Mouse (Mus musculus): ENCODE results near the gene Erc2. TPM values are rescaled to one million over a fixed set of nuclear protein-coding genes. Genes with fewer than 3 reads are reported as not detected.

The Erc2 gene
- polyA plus RNA-seq, 2 experiments = 4.9 to 6.5 TPM

DNA sequence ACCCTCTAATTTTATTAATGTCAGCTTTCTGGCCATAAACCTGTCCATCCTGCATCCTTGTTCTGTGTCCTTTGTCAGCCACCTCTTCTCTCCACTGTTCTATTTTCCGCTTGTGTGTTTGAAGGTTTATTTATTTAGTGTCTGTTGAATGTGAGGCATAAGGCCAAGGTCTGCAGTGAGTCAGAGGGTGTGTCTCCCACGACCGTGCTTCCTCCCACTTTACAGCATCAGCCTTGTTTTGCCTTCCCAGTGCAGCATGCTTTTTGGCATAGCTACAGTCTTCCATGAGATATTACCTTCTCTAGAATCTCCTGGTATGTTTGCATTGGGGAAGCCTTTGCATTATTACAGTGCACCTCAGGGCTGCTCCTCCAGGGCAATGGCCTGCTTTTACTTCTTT lies 200.8 kb downstream of the Erc2 start:
- 38% methylated on average over 3 of the region's 3 CpGs for WGBS

GRCm38 (mm10) chr14:27823897-27824296 lies 201.7 kb downstream of the Erc2 start:
- Histone ChIP-seq H3K9ac (ENCODE audit: low read depth, low read length, severe bottlenecking) (no peak overlapping the region), H3K4me1 (ENCODE audit: control insufficient read depth, insufficient read depth, low read length) (peaks cover 2% of the 10 kb centered on the region; the same call in 1 of the 2 replicates), H3K27ac (replicated peaks; ENCODE audit: low read depth, low read length) (no peak overlapping the region), H3K4me2 (replicated peaks; ENCODE audit: low read depth, low read length, severe bottlenecking) (no peak overlapping the region), H3K4me3 (replicated peaks; ENCODE audit: low read length) (no peak overlapping the region), H3K27me3 (ENCODE audit: control insufficient read depth, insufficient read depth, low read length) (no peaks in the 10 kb centered on the region), H3K36me3 (ENCODE audit: control insufficient read depth, insufficient read depth, low read length) (no peaks in the 10 kb centered on the region), H3K9me3 (ENCODE audit: control insufficient read depth, low read length) (no peaks in the 10 kb centered on the region)
- 64% methylated on average over 6 of the region's 6 CpGs for WGBS
- TF ChIP-seq POLR2A (IDR thresholded peaks at IDR 0.05; ENCODE audit: borderline replicate concordance, extremely low read depth, insufficient read depth, insufficient read length) = no peak
- ATAC-seq (ENCODE audit: low FRiP score, low read depth) = no peak
- DNase-seq (ENCODE audit: low spot score) = no peak

More for the DNA sequence above, 200.8 kb downstream of the Erc2 start:
- Histone ChIP-seq H3K4me3 (replicated peaks; ENCODE audit: low read length) (no peak overlapping the region), H3K27me3 (ENCODE audit: control insufficient read depth, insufficient read depth, low read length) (no peaks in the 10 kb centered on the region), H3K4me1 (ENCODE audit: control insufficient read depth, insufficient read depth, low read length) (peaks cover 2% of the 10 kb centered on the region; the same call in 1 of the 2 replicates), H3K27ac (replicated peaks; ENCODE audit: low read depth, low read length) (no peak overlapping the region), H3K36me3 (ENCODE audit: control insufficient read depth, insufficient read depth, low read length) (no peaks in the 10 kb centered on the region), H3K9me3 (ENCODE audit: control insufficient read depth, low read length) (no peaks in the 10 kb centered on the region), H3K4me2 (replicated peaks; ENCODE audit: low read depth, low read length, severe bottlenecking) (no peak overlapping the region), H3K9ac (ENCODE audit: low read depth, low read length, severe bottlenecking) (no peak overlapping the region)
- TF ChIP-seq POLR2A (IDR thresholded peaks at IDR 0.05; ENCODE audit: borderline replicate concordance, extremely low read depth, insufficient read depth, insufficient read length) = no peak
- no peak for DNase-seq (ENCODE audit: low spot score)
- no peak for ATAC-seq (ENCODE audit: low FRiP score, low read depth)

DNA sequence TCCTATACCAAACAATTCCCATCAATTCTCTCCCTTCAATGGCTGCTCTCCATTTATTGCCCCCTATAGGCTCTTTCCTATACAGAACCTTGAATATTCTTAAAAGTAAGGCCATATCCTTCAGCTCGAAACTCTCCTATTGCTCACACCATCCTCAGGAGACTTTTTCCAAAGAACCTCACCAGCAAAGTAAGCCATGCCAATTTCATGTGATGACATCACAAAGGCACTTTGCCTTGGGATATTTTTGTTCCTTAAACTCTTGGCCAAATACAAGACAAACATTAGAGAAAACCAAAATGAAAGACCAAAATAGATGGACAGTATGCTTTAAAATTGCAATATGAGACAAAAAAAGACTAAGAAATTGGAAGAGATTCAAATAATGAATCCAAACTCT lies 204.6 kb downstream of the Erc2 start:
- Histone ChIP-seq H3K9me3 (ENCODE audit: control insufficient read depth, low read length) (no peaks in the 10 kb centered on the region), H3K4me3 (replicated peaks; ENCODE audit: low read length) (no peak overlapping the region), H3K4me1 (ENCODE audit: control insufficient read depth, insufficient read depth, low read length) (peaks cover under 1% of the 10 kb centered on the region; the same call in 1 of the 2 replicates), H3K27ac (replicated peaks; ENCODE audit: low read depth, low read length) (no peak overlapping the region), H3K9ac (ENCODE audit: low read depth, low read length, severe bottlenecking) (no peak overlapping the region), H3K27me3 (ENCODE audit: control insufficient read depth, insufficient read depth, low read length) (no peaks in the 10 kb centered on the region), H3K4me2 (replicated peaks; ENCODE audit: low read depth, low read length, severe bottlenecking) (no peak overlapping the region), H3K36me3 (ENCODE audit: control insufficient read depth, insufficient read depth, low read length) (no peaks in the 10 kb centered on the region)
- TF ChIP-seq POLR2A (IDR thresholded peaks at IDR 0.05; ENCODE audit: borderline replicate concordance, extremely low read depth, insufficient read depth, insufficient read length) = no peak
- 71% methylated on average over 1 of the region's 1 CpGs for WGBS
- DNase-seq (ENCODE audit: low spot score) (no peak), ATAC-seq (ENCODE audit: low FRiP score, low read depth) (no peak)

GRCm38 (mm10) chr14:27828089-27828488 lies 205.9 kb downstream of the Erc2 start:
- Histone ChIP-seq H3K4me1 (ENCODE audit: control insufficient read depth, insufficient read depth, low read length) (no peaks in the 10 kb centered on the region), H3K27me3 (ENCODE audit: control insufficient read depth, insufficient read depth, low read length) (no peaks in the 10 kb centered on the region), H3K9ac (ENCODE audit: low read depth, low read length, severe bottlenecking) (no peak overlapping the region), H3K4me3 (replicated peaks; ENCODE audit: low read length) (no peak overlapping the region), H3K36me3 (ENCODE audit: control insufficient read depth, insufficient read depth, low read length) (no peaks in the 10 kb centered on the region), H3K4me2 (replicated peaks; ENCODE audit: low read depth, low read length, severe bottlenecking) (no peak overlapping the region), H3K27ac (replicated peaks; ENCODE audit: low read depth, low read length) (no peak overlapping the region), H3K9me3 (ENCODE audit: control insufficient read depth, low read length) (no peaks in the 10 kb centered on the region)
- 70% methylated on average over 2 of the region's 2 CpGs for WGBS
- TF ChIP-seq POLR2A (IDR thresholded peaks at IDR 0.05; ENCODE audit: borderline replicate concordance, extremely low read depth, insufficient read depth, insufficient read length) = no peak
- DNase-seq (ENCODE audit: low spot score) = no peak
- ATAC-seq (ENCODE audit: low FRiP score, low read depth) = no peak

GRCm38 (mm10) chr14:27832196-27832595 lies 210.0 kb downstream of the Erc2 start:
- WGBS = 75% methylated on average over 4 of the region's 4 CpGs
- Histone ChIP-seq H3K9ac (ENCODE audit: low read depth, low read length, severe bottlenecking) (no peak overlapping the region), H3K27ac (replicated peaks; ENCODE audit: low read depth, low read length) (no peak overlapping the region), H3K27me3 (ENCODE audit: control insufficient read depth, insufficient read depth, low read length) (no peaks in the 10 kb centered on the region), H3K4me3 (replicated peaks; ENCODE audit: low read length) (no peak overlapping the region), H3K4me2 (replicated peaks; ENCODE audit: low read depth, low read length, severe bottlenecking) (no peak overlapping the region), H3K36me3 (ENCODE audit: control insufficient read depth, insufficient read depth, low read length) (no peaks in the 10 kb centered on the region), H3K4me1 (ENCODE audit: control insufficient read depth, insufficient read depth, low read length) (no peaks in the 10 kb centered on the region), H3K9me3 (ENCODE audit: control insufficient read depth, low read length) (no peaks in the 10 kb centered on the region)
- no peak for TF ChIP-seq POLR2A (IDR thresholded peaks at IDR 0.05; ENCODE audit: borderline replicate concordance, extremely low read depth, insufficient read depth, insufficient read length)
- no peak for ATAC-seq (ENCODE audit: low FRiP score, low read depth)
- DNase-seq (ENCODE audit: low spot score) = no peak

- no peaks in the 10 kb centered on the region for H3K36me3 ChIP-seq (ENCODE audit: control insufficient read depth, insufficient read depth, low read length)
- no peak overlapping the region for H3K4me3 ChIP-seq (replicated peaks; ENCODE audit: low read length)
- no peaks in the 10 kb centered on the region for H3K27me3 ChIP-seq (ENCODE audit: control insufficient read depth, insufficient read depth, low read length)
- H3K4me1 ChIP-seq (ENCODE audit: control insufficient read depth, insufficient read depth, low read length) = no peaks in the 10 kb centered on the region
- DNase-seq (ENCODE audit: low spot score) (no peak), ATAC-seq (ENCODE audit: low FRiP score, low read depth) (no peak)
- 63% methylated on average over 1 of the region's 1 CpGs for WGBS
- no peak for TF ChIP-seq POLR2A (IDR thresholded peaks at IDR 0.05; ENCODE audit: borderline replicate concordance, extremely low read depth, insufficient read depth, insufficient read length)
- H3K9me3 ChIP-seq (ENCODE audit: control insufficient read depth, low read length) = no peaks in the 10 kb centered on the region
- no peak overlapping the region for H3K9ac ChIP-seq (ENCODE audit: low read depth, low read length, severe bottlenecking)
- no peak overlapping the region for H3K4me2 ChIP-seq (replicated peaks; ENCODE audit: low read depth, low read length, severe bottlenecking)
- no peak overlapping the region for H3K27ac ChIP-seq (replicated peaks; ENCODE audit: low read depth, low read length)
These were observed 213.1 kb downstream of the Erc2 start for GRCm38 (mm10) chr14:27835351-27835750.

Data from limb, embryonic 14.5 days (tissue).